Mouse (Mus musculus): ENCODE data around the gene Tpd52l2.

DNA sequence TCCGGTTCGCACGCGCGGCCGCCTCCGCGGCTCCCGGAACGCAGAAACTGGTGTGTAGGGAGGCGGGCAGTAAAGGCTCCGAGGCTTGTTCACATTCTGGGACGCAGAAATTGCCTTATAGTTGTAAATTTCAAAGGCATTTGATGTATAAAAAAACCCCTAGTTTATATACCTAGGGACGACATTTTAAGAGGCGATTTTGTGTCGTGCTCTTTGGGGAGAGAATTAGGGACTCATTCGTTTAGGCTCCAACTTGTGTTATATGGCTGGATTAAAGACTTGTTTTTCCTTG lies 23.9 kb downstream of the Tpd52l2 start:
- no peak for TF ChIP-seq CTCF (IDR thresholded peaks at IDR 0.05; ENCODE audit: low read depth, low read length)
- TF ChIP-seq POLR2A (IDR thresholded peaks at IDR 0.05; ENCODE audit: extremely low read depth, insufficient read depth, low read length) = no peak

Data from liver, adult 2 months (tissue).